Mouse (Mus musculus) neural tube, embryonic 15.5 days (tissue): ENCODE measurements around the gene Entpd6. TPM values are rescaled to one million over a fixed set of nuclear protein-coding genes. Genes with fewer than 3 reads are reported as not detected.

Experiments used
- ATAC-seq: fragments of 200-750 bp; cut with Nextera tagmentation; 2 replicates; pipeline ENCODE4 v1.8.0; 2017; ENCODE audit warnings: mild to moderate bottlenecking, moderate TSS enrichment, moderate library complexity; ENCODE audit not compliant: low FRiP score
- H3K27ac ChIP-seq: fragments of 300-500 bp; sonication (generic); replicated peaks from 2 replicates; pipeline ENCODE4 v1.5.1; 2015; ENCODE audit warnings: mild to moderate bottlenecking, inconsistent platforms
- H3K27me3 ChIP-seq: fragments of 300-500 bp; sonication (generic); replicated peaks from 2 replicates; pipeline ENCODE4 v1.6.1; 2015; ENCODE audit warnings: inconsistent platforms
- H3K36me3 ChIP-seq: fragments of 300-500 bp; sonication (generic); 2 replicates; pipeline ENCODE4 v1.6.1; 2015; ENCODE audit warnings: inconsistent platforms
- H3K4me1 ChIP-seq: fragments of 300-500 bp; sonication (generic); 2 replicates; pipeline ENCODE4 v1.6.1; 2015; ENCODE audit warnings: inconsistent platforms
- H3K4me2 ChIP-seq: fragments of 300-500 bp; sonication (generic); 2 replicates; pipeline ENCODE4 v1.6.1; 2015; ENCODE audit warnings: inconsistent platforms, mild to moderate bottlenecking, moderate library complexity
- H3K4me3 ChIP-seq: fragments of 300-500 bp; sonication (generic); replicated peaks from 2 replicates; pipeline ENCODE4 v1.5.1; 2015; ENCODE audit warnings: mild to moderate bottlenecking, inconsistent platforms
- H3K9ac ChIP-seq: fragments of 300-500 bp; sonication (generic); replicated peaks from 2 replicates; pipeline ENCODE4 v1.6.1; 2015; ENCODE audit warnings: mild to moderate bottlenecking, inconsistent platforms
- H3K9me3 ChIP-seq: fragments of 300-500 bp; sonication (generic); replicated peaks from 2 replicates; pipeline ENCODE4 v1.6.1; 2016; ENCODE audit warnings: inconsistent platforms
- WGBS: fragments of 180-500 bp; shearing (Covaris S2); methylation state at CpG from one replicate; pipeline ENCODE4 v1.1.7; 2015; ENCODE audit warnings: mixed read lengths; 5-methylcytosine and 5-hydroxymethylcytosine counted together
- polyA plus RNA-seq: library from polyadenylated mRNA; unstranded; fragments of >200 nt; fragmentation: Nextera tagmentation; extraction: Ambion mirVana; gene quantifications from 2 replicates; pipeline ENCODE4 v1.2.1, GENCODE M21; 2015

The Entpd6 gene
- polyA plus RNA-seq, 1 experiment from 2014 or later, result 78.2 TPM

DNA sequence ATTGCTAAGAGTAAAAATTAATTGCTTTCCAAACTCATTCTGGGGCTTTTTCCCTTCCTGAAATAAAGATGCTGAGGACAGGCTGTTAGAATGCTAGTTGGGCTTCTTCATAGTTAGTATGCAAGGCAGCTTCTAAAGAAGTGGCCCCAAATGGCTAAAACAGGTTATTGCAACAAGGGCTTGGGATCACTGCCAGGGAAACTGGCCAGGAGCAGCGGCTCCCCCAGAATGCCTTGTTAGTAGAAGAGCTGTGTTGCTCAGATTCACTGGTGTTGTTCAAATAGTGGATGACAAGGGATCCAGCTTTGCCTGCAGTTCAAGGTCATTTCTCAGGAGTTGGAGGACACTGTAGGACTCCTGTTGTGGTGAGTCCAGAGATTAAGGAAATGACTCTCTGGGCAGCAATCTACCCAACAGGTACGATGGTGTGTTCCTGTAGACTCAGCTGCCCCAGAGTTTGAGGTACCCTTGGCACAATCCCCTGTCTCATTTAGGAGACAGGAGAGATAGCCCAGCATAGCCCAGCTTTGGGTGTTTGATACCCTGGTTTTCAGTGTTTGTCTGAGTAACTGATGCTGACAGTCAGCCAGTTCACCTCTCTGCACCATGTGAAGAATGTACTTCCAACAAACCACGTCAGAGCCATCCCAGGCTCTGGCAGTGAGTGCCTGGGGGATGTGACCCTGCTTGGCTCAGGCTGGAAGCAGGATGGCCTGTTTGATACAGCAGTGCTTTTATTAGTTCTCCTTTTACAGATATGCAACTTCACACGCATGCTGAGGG, 40.1 kb downstream of the Entpd6 start:
- Histone ChIP-seq H3K4me1 (peaks cover 37% of the 10 kb centered on the region), H3K36me3 (peaks cover 9% of the 10 kb centered on the region; the same call in 1 of the 2 replicates), H3K4me3 (peak overlapping the region; percentile 94), H3K27me3 (0 out of 2 replicates have a peak, but pooled peaks cover 5% of the 10 kb centered on the region), H3K27ac (peak overlapping the region; percentile 65), H3K9me3 (no peaks in the 10 kb centered on the region), H3K9ac (no peak overlapping the region; the same call in 1 of the 2 replicates), H3K4me2 (peak overlapping the region; percentile 86)
- ATAC-seq, result no peak
- WGBS, result 55% methylated on average over 4 of the region's 4 CpGs

- no peak for ATAC-seq
- H3K27me3 ChIP-seq, result no peaks in the 10 kb centered on the region
Observed at GRCm38 (mm10) chr2:150793320-150793719, 44.5 kb downstream of the Entpd6 start.

GRCm38 (mm10) chr2:150798084-150798483, 49.2 kb downstream of the Entpd6 start:
- WGBS, result 87% methylated on average over 7 of the region's 7 CpGs
- Histone ChIP-seq H3K9me3 (no peaks in the 10 kb centered on the region), H3K4me1 (no peaks in the 10 kb centered on the region), H3K4me2 (no peak overlapping the region), H3K36me3 (peaks cover 49% of the 10 kb centered on the region), H3K9ac (no peak overlapping the region), H3K27me3 (no peaks in the 10 kb centered on the region), H3K27ac (no peak overlapping the region), H3K4me3 (no peak overlapping the region)
- no peak for ATAC-seq

More at GRCm38 (mm10) chr2:150793320-150793719, 44.5 kb downstream of the Entpd6 start:
- Histone ChIP-seq H3K4me3 (no peak overlapping the region), H3K4me2 (no peak overlapping the region), H3K4me1 (peaks cover 19% of the 10 kb centered on the region), H3K36me3 (peaks cover 26% of the 10 kb centered on the region), H3K27ac (no peak overlapping the region), H3K9me3 (no peaks in the 10 kb centered on the region), H3K9ac (no peak overlapping the region)
- WGBS, result 63% methylated on average over 4 of the region's 4 CpGs

DNA sequence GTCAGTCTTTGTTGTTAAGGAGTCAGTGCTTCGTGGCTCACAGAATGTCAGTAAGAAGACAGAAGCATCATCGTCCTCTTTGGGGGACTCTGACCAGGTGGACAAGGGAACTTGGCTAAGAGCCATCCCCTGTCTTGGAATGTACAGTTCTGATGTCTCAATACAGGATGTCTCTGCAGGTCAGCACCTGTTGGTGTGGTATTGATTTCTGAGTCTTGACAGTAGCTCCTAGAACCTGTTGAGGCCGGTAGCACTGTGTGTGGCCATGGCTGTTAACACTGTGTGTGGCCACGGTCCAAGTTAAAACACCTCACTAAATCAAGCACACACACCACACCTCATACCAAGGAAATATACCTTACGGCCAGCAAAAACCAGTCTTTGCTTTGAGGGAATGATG, 51.8 kb downstream of the Entpd6 start:
- Histone ChIP-seq H3K27me3 (no peaks in the 10 kb centered on the region), H3K4me1 (no peaks in the 10 kb centered on the region), H3K36me3 (peaks cover 52% of the 10 kb centered on the region), H3K4me2 (no peak overlapping the region), H3K27ac (no peak overlapping the region), H3K9ac (no peak overlapping the region), H3K9me3 (no peaks in the 10 kb centered on the region), H3K4me3 (no peak overlapping the region)
- ATAC-seq, result no peak
- 90% methylated on average over 5 of the region's 5 CpGs for WGBS

DNA sequence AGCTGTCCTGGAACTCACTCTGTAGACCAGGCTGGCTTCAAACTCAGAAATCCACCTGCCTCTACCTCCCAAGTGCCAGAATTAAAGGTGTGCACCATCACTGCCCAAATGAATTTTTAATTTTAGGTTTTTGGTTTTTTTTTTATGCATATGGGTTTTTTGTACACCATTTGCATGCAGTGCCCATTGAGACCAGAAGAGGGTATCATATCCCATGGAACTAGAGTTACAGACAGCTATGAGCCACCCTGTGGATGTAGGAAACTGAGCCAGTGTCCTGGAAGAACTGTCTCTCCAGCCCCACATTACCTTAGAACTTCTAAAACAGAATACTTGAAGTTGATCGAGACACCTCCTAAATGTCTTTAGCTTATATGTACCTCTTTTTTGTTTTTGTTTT, 54.2 kb downstream of the Entpd6 start:
- 92% methylated on average over 1 of the region's 1 CpGs for WGBS
- no peaks in the 10 kb centered on the region for H3K9me3 ChIP-seq
- no peaks in the 10 kb centered on the region for H3K27me3 ChIP-seq
- H3K9ac ChIP-seq, result no peak overlapping the region
- H3K4me2 ChIP-seq, result no peak overlapping the region
- H3K36me3 ChIP-seq, result peaks cover 58% of the 10 kb centered on the region
- no peak overlapping the region for H3K27ac ChIP-seq
- no peaks in the 10 kb centered on the region for H3K4me1 ChIP-seq
- no peak overlapping the region for H3K4me3 ChIP-seq
- ATAC-seq, result no peak

GRCm38 (mm10) chr2:150808381-150808780, 59.5 kb downstream of the Entpd6 start:
- no peaks in the 10 kb centered on the region for H3K4me1 ChIP-seq
- H3K27ac ChIP-seq, result peak overlapping the region; percentile 28; the same call in 1 of the 2 replicates
- H3K27me3 ChIP-seq, result no peaks in the 10 kb centered on the region
- H3K4me3 ChIP-seq, result no peak overlapping the region
- H3K9ac ChIP-seq, result no peak overlapping the region
- no peaks in the 10 kb centered on the region for H3K9me3 ChIP-seq
- 67% methylated on average over 6 of the region's 6 CpGs for WGBS
- H3K4me2 ChIP-seq, result no peak overlapping the region
- ATAC-seq, result peak; percentile 78
- peaks cover 76% of the 10 kb centered on the region for H3K36me3 ChIP-seq

GRCm38 (mm10) chr2:150808812-150809211, 60.0 kb downstream of the Entpd6 start:
- H3K9ac ChIP-seq, result no peak overlapping the region
- H3K9me3 ChIP-seq, result no peaks in the 10 kb centered on the region
- H3K4me2 ChIP-seq, result no peak overlapping the region
- H3K27me3 ChIP-seq, result no peaks in the 10 kb centered on the region
- no peak overlapping the region for H3K4me3 ChIP-seq
- peaks cover 80% of the 10 kb centered on the region for H3K36me3 ChIP-seq
- no peaks in the 10 kb centered on the region for H3K4me1 ChIP-seq
- 83% methylated on average over 6 of the region's 6 CpGs for WGBS
- peak overlapping the region; percentile 28; the same call in 1 of the 2 replicates for H3K27ac ChIP-seq
- peak; percentile 53 for ATAC-seq

- ATAC-seq, result no peak
- H3K4me2 ChIP-seq, result no peak overlapping the region
- no peaks in the 10 kb centered on the region for H3K4me1 ChIP-seq
- WGBS, result 88% methylated on average over 5 of the region's 5 CpGs
- no peak overlapping the region for H3K9ac ChIP-seq
- no peaks in the 10 kb centered on the region for H3K9me3 ChIP-seq
- H3K27me3 ChIP-seq, result no peaks in the 10 kb centered on the region
- H3K27ac ChIP-seq, result no peak overlapping the region
- H3K36me3 ChIP-seq, result peaks cover 88% of the 10 kb centered on the region
- no peak overlapping the region for H3K4me3 ChIP-seq
Observed at GRCm38 (mm10) chr2:150810603-150811002, 61.8 kb downstream of the Entpd6 start.

GRCm38 (mm10) chr2:150812816-150813215, 64.0 kb downstream of the Entpd6 start:
- no peak overlapping the region for H3K4me2 ChIP-seq
- ATAC-seq, result no peak
- H3K36me3 ChIP-seq, result peaks cover 93% of the 10 kb centered on the region

DNA sequence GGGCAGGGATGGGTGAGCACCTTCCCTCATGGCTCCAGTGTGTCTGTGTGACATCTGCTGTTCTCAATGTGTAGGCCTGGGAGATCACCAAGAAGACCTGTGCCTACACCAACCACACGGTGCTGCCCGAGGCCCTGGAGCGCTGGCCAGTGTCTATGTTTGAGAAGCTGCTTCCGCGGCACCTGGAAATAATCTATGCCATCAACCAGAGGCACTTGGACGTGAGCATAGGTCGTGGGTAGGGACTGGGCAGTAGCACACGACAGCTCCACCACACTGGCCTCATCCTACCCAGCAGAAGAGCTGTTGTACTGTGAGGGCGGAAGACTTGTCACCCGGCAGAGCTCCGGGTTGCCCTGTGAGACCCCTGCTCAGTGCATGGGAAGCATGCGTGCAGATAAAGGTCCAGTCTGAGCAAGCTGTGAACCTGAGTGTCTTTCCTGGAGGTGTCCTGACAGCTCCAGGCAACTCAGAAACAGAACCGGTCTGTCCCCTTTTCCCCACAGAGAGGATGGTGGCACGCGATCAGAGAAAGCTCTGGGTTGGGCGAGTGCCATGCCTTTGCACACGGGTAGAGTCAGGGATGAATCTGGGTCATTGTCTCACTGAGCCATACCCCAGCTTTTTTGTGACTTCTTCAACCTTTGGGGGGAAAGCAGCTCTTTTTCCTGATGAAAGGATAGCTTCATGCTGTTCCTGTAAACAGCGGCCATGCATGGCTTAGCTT, 68.0 kb downstream of the Entpd6 start:
- no peak overlapping the region for H3K4me2 ChIP-seq
- no peak overlapping the region for H3K27ac ChIP-seq
- no peaks in the 10 kb centered on the region for H3K4me1 ChIP-seq
- H3K9ac ChIP-seq, result no peak overlapping the region
- WGBS, result 94% methylated on average over 18 of the region's 18 CpGs
- H3K4me3 ChIP-seq, result no peak overlapping the region
- H3K36me3 ChIP-seq, result peaks cover 92% of the 10 kb centered on the region
- no peaks in the 10 kb centered on the region for H3K9me3 ChIP-seq
- H3K27me3 ChIP-seq, result no peaks in the 10 kb centered on the region
- no peak for ATAC-seq

More at GRCm38 (mm10) chr2:150812816-150813215, 64.0 kb downstream of the Entpd6 start:
- WGBS, result 93% methylated on average over 6 of the region's 6 CpGs
- H3K9me3 ChIP-seq, result no peaks in the 10 kb centered on the region
- no peak overlapping the region for H3K9ac ChIP-seq
- H3K27ac ChIP-seq, result no peak overlapping the region
- no peaks in the 10 kb centered on the region for H3K27me3 ChIP-seq
- H3K4me1 ChIP-seq, result no peaks in the 10 kb centered on the region
- H3K4me3 ChIP-seq, result no peak overlapping the region

- WGBS, result 92% methylated on average over 8 of the region's 8 CpGs
- Histone ChIP-seq H3K4me2 (no peak overlapping the region), H3K4me3 (no peak overlapping the region), H3K9me3 (no peaks in the 10 kb centered on the region), H3K4me1 (no peaks in the 10 kb centered on the region), H3K36me3 (peaks cover 81% of the 10 kb centered on the region), H3K27me3 (no peaks in the 10 kb centered on the region), H3K9ac (no peak overlapping the region), H3K27ac (no peak overlapping the region)
- ATAC-seq, result no peak
Observed at GRCm38 (mm10) chr2:150818742-150819141, 69.9 kb downstream of the Entpd6 start.

- Histone ChIP-seq H3K36me3 (peaks cover 80% of the 10 kb centered on the region), H3K4me3 (no peak overlapping the region), H3K9me3 (no peaks in the 10 kb centered on the region), H3K4me1 (no peaks in the 10 kb centered on the region), H3K9ac (no peak overlapping the region), H3K4me2 (no peak overlapping the region), H3K27me3 (no peaks in the 10 kb centered on the region), H3K27ac (no peak overlapping the region)
- ATAC-seq, result no peak
- WGBS, result 91% methylated on average over 8 of the region's 8 CpGs
Observed at GRCm38 (mm10) chr2:150820720-150821119, 71.9 kb downstream of the Entpd6 start.
